Mouse (Mus musculus) activated CD4-positive, CD25-positive, alpha-beta regulatory T cell, adult 4 months (primary cell): ENCODE data around the gene Rnase2b. TPM values are rescaled to one million over a fixed set of nuclear protein-coding genes. Genes with fewer than 3 reads are reported as not detected.
"Not testable (repeated sequence)": the region's sequence is repeated elsewhere in the genome, so short reads cannot be mapped to it uniquely, and the experiment has no call there.

Source experiments
- ATAC-seq: one replicate; pipeline ENCODE4 v1.8.0; 2017
- polyA plus RNA-seq, 2 experiments: library from polyadenylated mRNA; unstranded; fragments of 100-300 nt; shearing (Covaris generic); gene quantifications; one replicate each; pipeline ENCODE4 v1.2.1; 2017

Rnase2b gene
- polyA plus RNA-seq, 2 experiments from 2014 or later, result not detected

DNA sequence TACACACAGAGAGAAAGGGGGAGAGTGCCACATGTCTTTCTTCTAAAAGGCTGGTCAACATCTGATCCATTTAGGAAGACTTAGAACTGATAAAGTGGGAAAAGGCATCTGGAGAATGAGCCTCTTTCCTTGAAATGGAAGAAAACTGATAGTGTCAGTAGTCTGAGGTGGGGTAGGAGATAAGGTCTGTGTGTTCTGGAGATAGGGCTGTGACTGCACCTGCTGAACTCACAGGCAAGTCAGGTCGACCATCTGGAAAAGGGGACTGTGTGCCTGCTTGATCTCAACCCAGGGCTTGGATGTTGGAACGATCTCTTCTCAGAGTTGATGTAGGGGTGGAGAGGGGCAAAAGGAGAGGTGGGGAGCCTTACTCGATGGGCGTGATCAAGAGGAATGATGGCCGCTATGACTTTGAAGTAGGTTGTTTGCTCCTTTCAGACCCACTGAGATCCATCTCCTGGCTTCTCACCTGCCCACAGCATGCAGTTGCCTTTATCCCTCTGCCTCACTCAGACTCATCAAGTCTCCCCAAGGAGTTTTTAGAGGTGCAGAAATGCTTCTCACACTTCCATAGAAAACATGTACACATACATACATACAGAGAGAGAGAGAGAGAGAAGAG is 9.7 kb upstream of the Rnase2b start:
- no peak for ATAC-seq

DNA sequence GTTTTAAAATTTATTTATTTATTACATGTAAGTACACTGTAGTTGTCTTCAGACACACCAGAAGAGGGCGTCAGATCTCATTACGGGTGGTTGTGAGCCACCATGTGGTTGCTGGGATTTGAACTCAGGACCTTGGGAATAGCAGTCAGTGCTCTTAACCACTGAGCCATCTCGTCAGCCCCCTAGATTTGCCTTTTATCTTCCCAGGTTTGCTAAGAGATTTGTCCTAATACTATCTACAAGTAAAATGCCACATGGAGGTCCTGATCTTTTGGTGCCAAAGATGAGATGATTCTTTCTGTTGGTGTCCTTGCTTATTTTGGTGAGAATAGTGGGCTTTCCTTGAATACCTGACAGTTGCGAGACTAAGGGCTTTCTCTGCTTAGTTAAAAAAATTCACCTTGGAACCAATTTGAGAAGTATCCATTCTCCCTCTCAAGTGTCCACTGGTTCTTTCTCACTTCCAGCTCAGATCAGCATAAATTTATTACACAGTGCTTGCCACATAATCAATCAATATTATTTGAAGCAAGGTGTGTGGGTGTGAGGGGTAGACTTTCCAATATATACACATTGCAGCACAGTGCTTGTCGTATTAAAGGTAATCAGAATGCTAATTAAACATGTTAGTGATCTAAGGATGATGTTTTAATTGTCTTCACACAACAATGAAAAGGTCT is 5.9 kb upstream of the Rnase2b start:
- no peak for ATAC-seq

DNA sequence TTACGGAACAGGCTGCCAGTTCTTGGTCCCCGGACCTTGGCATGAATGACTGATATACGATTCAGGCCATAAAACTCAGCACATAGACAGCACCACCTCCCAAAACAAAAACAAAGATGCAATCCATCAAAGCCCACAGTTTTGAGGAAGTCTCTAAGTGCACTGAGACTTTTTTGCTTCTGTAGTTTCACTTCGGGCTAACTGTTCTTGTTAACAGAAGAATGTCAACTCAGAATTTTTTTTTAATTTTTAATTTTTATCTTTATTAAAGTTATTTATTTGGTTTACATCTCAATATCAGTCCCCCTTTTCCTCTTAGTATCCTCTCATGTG is 5.4 kb upstream of the Rnase2b start:
- ATAC-seq, result no peak

DNA sequence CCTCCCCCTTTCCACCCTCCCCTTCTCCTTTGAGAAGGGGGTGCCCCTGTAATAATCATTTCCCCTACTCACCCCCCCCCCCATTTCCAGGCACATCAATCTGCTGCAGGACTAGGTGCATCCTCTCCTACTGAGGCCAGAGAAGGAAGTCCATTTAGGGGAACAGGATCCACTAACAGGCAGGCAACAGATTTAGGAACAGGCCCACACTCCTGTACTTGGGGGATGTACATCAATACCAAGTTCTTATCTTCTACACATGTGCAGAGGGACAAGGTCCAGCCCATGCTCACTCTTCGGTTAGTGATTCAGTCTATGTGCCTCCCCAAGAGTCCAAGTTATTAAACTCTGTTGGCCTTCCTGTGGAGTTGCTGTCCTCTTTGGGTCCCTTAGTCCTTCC is 5.0 kb upstream of the Rnase2b start:
- no peak for ATAC-seq

DNA sequence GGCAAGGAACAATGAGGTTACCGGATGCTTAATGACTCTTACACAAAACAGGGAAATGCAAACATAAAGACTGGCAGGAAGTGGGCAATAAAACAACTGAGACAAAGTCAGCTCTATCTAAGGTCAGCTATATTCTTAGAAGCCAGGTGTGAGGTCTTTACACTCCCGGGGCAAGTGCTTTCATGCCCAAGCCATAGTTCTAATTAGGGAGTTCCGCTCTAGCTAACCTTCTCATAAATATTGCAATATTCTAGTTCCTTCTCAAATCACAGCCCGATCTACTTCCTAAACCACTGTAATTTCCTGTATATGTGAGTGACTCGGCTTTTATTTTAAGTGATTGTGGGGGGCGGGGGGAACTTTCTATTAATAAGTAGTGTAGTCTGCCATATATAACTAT is 1.3 kb downstream of the Rnase2b start:
- ATAC-seq, result not testable (repeated sequence)

DNA sequence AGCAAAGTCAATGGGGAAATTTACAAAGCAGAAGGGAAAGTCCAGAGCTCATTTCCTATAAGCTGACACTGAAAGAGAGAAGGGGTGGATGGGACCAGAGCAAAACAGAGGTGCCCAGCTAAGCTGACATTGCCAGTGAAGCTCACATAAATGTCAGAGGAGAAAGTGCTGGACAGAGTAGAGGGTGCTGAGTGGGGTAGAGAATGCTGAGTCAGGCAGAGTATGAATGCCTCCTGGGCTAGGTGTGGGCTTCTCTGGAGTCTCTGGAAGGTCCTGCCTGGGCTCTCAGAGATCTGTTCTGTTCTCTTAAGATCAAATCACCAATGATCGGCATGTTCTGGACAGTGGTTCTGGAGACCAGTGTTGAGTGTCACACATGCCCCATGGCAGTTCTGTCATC is 3.4 kb downstream of the Rnase2b start:
- ATAC-seq, result no peak

DNA sequence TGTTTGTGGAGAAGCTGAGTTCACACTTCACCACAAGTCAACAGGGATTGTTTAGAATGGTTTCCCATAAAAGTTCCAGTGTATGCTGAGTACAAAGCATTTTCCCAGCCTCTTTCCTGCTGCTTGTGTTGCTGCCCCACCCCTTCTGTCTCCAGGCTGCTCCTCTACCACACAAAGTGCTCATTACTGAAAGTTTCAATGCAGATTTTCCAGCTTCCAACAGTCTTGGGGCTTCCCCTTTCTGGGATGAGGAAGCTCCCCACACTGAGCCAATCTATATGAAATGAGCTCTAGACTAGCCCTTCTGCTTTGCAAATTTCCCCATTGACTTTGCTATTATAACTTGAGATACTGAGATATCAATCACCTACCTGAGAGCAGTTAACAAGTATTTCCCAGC is 4.0 kb downstream of the Rnase2b start:
- no peak for ATAC-seq

DNA sequence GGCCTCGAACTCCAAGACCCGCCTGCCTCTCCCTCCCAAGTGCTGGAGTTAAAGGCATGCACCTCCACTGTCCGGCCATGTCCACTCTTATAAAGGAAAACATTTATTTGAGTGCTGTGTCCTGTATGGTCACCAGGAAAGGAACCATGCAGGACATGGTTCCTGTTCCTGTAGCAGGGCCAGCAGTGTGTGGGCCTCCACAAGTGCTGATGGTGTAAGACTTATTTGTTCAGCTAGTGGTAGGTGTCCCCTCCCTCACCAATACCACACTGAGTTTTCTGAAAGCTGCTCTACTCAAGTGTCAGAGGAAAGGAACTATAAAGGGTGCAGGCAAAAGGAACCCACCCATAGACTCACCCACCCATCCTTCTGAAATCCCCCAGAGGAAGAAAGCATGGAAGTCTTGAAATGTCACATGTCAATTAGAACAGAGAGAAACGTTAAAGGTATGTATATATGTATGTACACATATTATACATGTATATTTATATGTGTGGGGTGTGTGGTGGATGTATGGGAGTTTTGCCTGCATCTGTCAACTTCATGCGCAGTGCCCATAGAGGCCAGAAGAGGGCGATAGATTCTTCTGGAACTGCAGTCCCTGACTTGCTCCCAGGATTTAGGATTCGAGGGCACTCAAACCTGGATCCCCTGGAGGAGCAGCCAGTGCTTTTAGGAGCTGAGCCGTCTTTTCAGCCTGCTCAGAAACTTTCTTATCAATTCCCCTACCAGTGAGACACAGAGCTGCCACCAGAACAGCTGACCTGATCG is 10.2 kb downstream of the Rnase2b start:
- not testable (repeated sequence) for ATAC-seq

DNA sequence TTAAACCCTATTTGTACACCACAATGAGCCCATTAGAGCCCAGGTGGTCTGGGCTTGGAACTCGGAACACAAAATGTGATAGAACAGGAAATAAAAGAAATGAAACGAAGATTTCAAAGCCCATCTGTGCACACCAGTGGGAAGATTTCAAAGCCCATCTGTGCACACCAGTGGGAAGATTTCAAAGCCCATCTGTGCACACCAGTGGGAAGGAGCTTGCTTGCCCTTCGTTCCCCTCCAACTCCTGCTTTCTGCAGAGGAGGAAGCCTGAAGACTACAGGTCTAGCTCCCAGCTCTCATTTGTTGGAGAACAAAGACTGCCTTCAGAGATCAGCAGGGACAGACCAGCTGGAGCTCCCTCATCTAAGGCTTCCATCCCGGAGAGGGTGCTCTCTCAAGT is 10.9 kb downstream of the Rnase2b start:
- not testable (repeated sequence) for ATAC-seq

DNA sequence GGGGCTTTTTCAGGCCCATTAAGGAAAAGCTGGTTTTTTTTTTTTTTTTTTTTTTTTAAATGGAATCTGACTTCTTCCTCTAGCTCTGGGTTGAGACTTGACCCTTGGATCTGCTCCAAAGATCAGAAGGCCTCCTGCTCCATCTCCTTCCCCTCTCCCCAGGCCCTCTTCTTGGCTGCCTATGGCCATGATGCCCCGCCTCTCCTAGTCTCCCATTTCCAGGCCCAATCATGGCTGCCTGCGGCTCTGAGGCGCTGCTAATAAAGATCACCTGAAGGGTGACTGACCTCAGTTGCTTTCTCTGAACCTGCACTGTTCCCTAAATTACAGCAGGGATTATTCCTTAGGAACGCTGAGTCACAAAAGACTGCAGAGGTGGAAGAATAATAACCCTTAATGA is 11.8 kb downstream of the Rnase2b start:
- ATAC-seq, result no peak

DNA sequence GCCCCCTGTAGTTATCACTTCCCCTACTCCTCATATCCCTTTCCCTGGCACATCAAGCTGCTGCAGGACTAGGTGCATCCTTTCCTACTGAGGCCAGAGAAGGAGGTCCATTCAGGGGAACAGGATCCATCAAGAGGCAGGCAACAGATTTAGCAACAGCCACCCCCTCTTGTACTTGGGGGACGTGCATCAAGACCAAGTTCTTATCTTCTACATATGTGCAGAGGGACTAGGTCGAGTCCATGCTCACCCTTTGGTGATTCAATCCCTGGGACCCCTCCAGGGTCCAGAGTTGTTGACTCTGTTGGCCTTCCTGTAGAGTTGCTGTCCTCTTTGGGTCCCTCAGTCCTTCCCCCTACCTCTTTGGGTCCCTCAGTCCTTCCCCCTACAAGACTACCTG is 19.0 kb downstream of the Rnase2b start:
- ATAC-seq, result not testable (repeated sequence)

DNA sequence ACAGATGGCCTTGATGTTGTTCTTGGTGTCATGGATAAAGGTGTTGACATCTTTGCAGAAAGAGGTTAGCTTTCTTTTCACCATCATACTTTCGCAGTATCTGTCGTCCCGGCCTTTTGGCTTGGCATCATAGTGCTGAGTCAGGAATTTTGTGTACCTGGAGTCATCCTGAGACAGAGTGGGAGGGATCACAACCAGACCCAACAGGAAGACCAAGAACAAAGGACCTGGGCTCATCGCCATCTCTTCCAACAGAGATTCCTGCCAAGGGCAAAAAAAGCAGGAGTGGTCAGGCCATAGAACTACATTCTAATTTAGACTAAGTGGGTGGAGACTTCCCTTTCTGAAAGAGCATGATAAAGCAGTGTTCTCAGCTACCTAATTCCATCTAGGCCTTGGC is 33.6 kb downstream of the Rnase2b start:
- ATAC-seq, result no peak

DNA sequence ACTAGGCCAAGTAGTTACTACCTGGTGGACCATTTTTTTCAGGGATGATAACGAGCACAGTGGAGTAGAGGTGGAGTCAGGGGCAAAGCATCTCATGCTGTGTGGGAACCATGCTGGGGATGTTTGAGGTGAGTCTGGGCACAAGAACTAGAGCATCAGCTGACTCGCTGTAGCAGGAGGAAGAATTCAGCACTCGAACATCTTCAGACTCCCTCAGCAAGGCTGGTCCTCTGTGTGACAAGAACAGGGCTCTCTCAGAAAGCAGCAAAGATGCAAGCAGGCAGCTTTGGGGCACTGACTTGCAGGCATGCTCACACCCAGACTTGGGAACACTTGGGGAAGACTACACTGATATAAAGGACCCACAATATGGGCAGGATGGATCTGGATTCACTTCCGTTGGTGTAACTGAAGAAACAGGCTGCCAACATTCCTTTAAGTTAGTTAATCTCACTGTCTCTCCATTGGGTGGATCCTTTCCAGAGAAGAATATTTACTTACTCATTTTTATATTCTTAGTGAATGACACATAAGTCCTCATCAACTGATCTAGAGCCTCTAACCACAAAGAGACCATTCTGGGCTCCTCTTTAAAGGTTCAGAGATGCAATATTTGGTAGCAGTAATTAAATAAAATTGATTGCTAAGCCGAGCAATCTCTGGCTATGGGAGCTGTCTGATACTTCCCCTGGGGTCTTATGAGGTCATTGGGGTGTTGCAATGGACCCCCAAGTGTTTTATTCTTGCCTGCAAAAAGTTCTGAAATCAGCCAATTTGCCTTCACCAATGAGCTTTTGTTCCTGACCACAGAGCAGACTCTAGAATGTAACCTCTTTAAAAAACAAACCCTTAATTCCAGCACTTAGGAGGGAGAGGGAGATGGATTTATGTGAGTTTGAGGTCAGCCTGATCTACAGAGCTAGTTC is 37.3 kb downstream of the Rnase2b start, which contains the start of gene Ang2:
Gene Ang2 (minus strand): TSS at position 51 of the 926 bp plus-strand sequence.
- ATAC-seq, result no peak

DNA sequence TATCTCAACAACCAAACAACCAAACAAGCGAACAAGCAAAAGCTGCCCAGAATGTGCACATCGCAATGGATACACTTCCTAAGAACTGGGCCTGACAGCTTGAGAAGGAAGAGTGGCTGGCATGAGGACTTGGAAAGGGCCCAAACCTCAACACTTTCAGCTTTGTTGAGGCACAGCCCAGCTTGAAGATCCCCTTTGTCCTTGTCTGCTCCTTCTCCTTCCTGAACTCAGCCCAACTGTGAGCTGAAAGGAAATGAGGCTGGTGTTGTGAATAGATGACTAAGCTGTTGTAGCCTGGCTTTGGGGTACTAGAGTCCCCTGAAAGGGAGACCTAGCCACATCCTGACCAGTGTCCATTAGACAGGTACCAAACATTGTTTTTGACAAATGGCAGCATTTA is 38.0 kb downstream of the Rnase2b start:
- no peak for ATAC-seq

DNA sequence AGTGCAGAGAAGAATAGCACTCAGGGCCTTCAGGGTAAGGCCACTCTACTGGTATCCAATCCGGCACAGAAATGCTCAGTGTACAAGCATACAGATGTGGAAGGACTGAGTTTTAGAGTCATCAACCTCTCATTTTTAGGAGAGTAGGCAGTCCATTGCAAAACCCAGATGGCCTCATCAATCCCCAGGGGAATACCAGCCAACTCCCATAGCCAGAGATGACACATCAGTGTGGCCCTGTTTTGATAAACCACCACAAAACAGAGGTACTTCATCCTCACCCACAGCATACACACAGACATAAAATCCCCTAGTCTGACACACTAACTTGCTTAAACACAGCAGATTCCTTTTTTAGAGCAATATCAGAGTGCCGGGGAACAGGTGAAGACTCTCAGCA is 38.4 kb downstream of the Rnase2b start:
- ATAC-seq, result no peak

DNA sequence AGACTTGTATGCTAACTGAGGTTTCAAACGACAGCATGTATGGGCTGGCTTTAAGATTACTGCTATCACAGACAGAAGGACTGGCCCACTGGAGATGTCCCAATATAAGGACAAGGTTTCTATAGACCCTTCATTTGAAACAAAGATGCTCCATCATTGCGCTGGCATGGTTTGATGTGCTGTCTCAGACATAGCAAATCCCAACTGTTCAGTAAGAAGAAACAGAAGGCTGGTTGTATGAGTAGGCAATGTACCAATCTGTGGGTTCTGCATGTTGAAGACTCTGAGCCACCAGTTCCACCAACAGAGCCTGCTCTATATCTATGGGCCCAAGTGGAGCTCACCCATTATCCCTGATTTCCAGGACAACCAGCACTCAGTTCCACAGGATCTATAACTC is 41.1 kb downstream of the Rnase2b start, which contains the start of gene Ear14:
Gene Ear14 (plus strand): TSS at position 277 of the 400 bp plus-strand sequence.
- ATAC-seq, result no peak

Other genes starting within 250 kb of the Rnase2b start
- gene Osgep, start 237.4 kb upstream of the Rnase2b start, polyA plus RNA-seq, result 100 to 1,000 TPM in 1 of 2 experiments, 10 to 100 TPM in 1; 73.9 to 108 TPM
- gene Apex1, start 237.3 kb upstream of the Rnase2b start, polyA plus RNA-seq, result 100 to 1,000 TPM in 1 of 2 experiments, 10 to 100 TPM in 1; 72.8 to 108 TPM
- gene Pip4p1, start 231.4 kb upstream of the Rnase2b start, polyA plus RNA-seq, result 1 to 10 TPM; 3.6 to 4.1 TPM
- 10 to 100 TPM; 61.0 to 76.3 TPM for gene Pnp, start 231.2 kb upstream of the Rnase2b start, polyA plus RNA-seq
- gene Gm49342, start 217.7 kb upstream of the Rnase2b start, polyA plus RNA-seq, result 1 to 10 TPM in 1 of 2 experiments, not detected in 1; 9.9 TPM
- gene Pnp2, start 206.3 kb upstream of the Rnase2b start, polyA plus RNA-seq, result under 1 TPM; 0.60 to 0.85 TPM
- gene Rnase10, start 154.5 kb upstream of the Rnase2b start, polyA plus RNA-seq, result not detected
- not detected for gene Rnase9, start 120.4 kb upstream of the Rnase2b start, polyA plus RNA-seq
- gene Rnase11, start 112.1 kb upstream of the Rnase2b start, polyA plus RNA-seq, result not detected
- gene Rnase12, start 104.6 kb upstream of the Rnase2b start, polyA plus RNA-seq, result not detected
- not detected for gene Olfr750, start 87.8 kb upstream of the Rnase2b start, polyA plus RNA-seq
- 10 to 100 TPM; 11.7 to 15.5 TPM for gene Rnase4, start 71.2 kb upstream of the Rnase2b start, polyA plus RNA-seq
- gene Ang, start 71.1 kb upstream of the Rnase2b start, polyA plus RNA-seq, result 1 to 10 TPM; 3.7 to 6.6 TPM
- gene Eddm3b, start 47.8 kb upstream of the Rnase2b start, polyA plus RNA-seq, result not detected
- 1 to 10 TPM; 1.9 to 6.0 TPM for gene Rnase6, start 38.4 kb upstream of the Rnase2b start, polyA plus RNA-seq
- gene Rnase1, start 15.5 kb upstream of the Rnase2b start, polyA plus RNA-seq, result not detected
- gene Ang2, start 36.9 kb downstream of the Rnase2b start, polyA plus RNA-seq, result not detected
- not detected for gene Ear14, start 41.1 kb downstream of the Rnase2b start, polyA plus RNA-seq
- not detected for gene Rnase2a, start 93.9 kb downstream of the Rnase2b start, polyA plus RNA-seq
- gene Gm7247, start 199.5 kb downstream of the Rnase2b start, polyA plus RNA-seq, result not detected
- gene Vmn2r88, start 248.6 kb downstream of the Rnase2b start, polyA plus RNA-seq, result not detected